Mouse (Mus musculus): Measurements from ENCODE around the gene Por. TPM values are rescaled to one million over a fixed set of nuclear protein-coding genes. Genes with fewer than 3 reads are reported as not detected.

Por gene
- polyA plus RNA-seq, 1 experiment from 2014 or later, result 102 TPM

DNA sequence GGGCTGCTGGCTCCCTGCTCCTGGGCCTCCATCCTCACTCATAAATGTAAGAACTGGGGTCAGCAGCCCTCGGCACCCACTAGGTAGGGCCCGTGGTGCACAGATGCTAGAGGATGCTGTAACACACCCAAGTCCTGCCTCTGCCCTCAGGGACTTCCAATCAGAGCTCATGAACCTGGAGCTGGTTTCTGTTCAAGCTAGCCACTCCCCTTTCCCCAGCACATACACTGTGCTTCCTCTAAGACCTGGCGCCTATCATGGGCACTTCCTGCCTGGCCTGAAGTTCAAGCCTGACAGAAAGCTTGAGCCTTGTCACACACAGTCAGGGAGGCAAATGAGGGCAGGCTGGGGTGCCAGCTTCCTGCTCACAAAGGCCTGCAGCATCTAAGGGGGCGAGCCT, 63.2 kb downstream of the Por start:
- Histone ChIP-seq H3K4me2 (no peak overlapping the region), H3K4me3 (no peak overlapping the region), H3K36me3 (ENCODE audit: poor library complexity, severe bottlenecking) (peaks cover 99% of the 10 kb centered on the region), H3K9me3 (replicated peaks) (no peaks in the 10 kb centered on the region), H3K27me3 (no peaks in the 10 kb centered on the region), H3K9ac (no peak overlapping the region), H3K27ac (no peak overlapping the region), H3K4me1 (no peaks in the 10 kb centered on the region)
- 95% methylated on average over 4 of the region's 4 CpGs for WGBS
- ATAC-seq, result no peak

DNA sequence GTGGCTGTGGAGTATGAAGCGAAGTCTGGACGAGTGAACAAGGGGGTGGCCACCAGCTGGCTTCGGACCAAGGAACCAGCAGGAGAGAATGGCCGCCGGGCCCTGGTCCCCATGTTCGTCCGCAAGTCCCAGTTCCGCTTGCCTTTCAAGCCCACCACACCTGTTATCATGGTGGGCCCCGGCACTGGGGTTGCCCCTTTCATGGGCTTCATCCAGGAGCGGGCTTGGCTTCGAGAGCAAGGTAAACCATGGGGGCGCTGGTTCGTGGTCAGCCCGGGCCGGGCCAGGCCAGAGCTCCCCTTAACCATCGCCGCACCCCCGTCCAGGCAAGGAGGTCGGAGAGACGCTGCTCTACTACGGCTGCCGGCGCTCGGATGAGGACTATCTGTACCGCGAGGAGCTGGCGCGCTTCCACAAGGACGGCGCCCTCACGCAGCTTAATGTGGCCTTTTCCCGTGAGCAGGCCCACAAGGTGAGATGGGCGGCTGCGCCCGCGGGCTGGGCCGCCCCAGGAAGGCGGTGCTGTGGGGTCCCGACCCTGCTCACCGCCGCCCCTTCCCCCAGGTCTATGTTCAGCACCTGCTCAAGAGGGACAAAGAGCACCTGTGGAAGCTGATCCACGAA, 64.3 kb downstream of the Por start:
- 93% methylated on average over 41 of the region's 42 CpGs for WGBS
- Histone ChIP-seq H3K9ac (no peak overlapping the region), H3K9me3 (replicated peaks) (no peaks in the 10 kb centered on the region), H3K4me2 (no peak overlapping the region), H3K36me3 (ENCODE audit: poor library complexity, severe bottlenecking) (peaks cover 92% of the 10 kb centered on the region), H3K27ac (no peak overlapping the region), H3K4me1 (no peaks in the 10 kb centered on the region), H3K4me3 (no peak overlapping the region), H3K27me3 (no peaks in the 10 kb centered on the region)
- no peak for ATAC-seq

DNA sequence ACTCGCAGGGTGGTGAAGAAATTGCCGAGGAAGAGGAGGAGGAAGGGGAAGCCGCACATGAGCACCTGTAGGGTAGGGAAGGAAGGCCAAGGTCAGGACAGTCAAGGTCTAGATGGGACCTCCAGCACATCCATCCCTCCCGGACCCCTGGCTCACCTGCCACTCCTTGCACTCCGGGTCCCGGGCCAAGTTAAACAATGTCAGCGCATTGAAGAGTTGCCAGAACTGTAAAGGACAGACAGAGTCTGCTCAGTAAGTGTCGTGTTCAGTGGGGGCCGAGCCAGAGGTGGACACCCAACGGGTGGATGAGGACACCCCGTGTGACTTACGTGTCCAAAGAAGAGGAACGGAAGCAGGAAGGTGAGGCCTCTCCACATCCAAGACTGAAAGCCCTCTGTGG, 65.9 kb downstream of the Por start:
- no peak overlapping the region for H3K9ac ChIP-seq
- WGBS, result 93% methylated on average over 13 of the region's 13 CpGs
- no peak overlapping the region for H3K27ac ChIP-seq
- H3K4me2 ChIP-seq, result no peak overlapping the region
- H3K4me1 ChIP-seq, result no peaks in the 10 kb centered on the region
- no peak for ATAC-seq
- peaks cover 87% of the 10 kb centered on the region for H3K36me3 ChIP-seq (ENCODE audit: poor library complexity, severe bottlenecking)
- H3K27me3 ChIP-seq, result no peaks in the 10 kb centered on the region
- H3K9me3 ChIP-seq (replicated peaks), result no peaks in the 10 kb centered on the region
- H3K4me3 ChIP-seq, result no peak overlapping the region

DNA sequence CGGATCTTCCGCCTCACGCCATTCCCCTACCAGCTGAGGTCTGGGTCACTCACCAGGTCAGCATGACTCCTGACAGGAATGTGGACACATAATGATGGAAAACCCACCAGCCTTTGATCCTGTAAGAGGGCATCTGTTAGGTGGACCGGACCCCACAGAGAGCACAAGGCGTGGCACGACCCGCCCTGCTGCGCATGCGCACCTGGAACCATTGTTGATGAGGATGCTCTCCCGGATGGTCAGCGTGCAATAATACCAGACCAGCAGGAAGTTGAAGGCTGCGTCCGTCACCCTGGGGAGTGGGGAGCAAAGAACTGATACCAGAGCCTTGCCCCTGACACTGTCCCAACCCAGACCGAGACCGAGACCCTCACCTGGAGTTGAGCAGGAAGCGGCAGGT, 66.7 kb downstream of the Por start:
- Histone ChIP-seq H3K4me3 (no peak overlapping the region), H3K9ac (no peak overlapping the region), H3K27ac (no peak overlapping the region), H3K4me2 (no peak overlapping the region), H3K4me1 (no peaks in the 10 kb centered on the region), H3K9me3 (replicated peaks) (no peaks in the 10 kb centered on the region), H3K36me3 (ENCODE audit: poor library complexity, severe bottlenecking) (peaks cover 87% of the 10 kb centered on the region), H3K27me3 (no peaks in the 10 kb centered on the region)
- 94% methylated on average over 16 of the region's 16 CpGs for WGBS
- no peak for ATAC-seq

DNA sequence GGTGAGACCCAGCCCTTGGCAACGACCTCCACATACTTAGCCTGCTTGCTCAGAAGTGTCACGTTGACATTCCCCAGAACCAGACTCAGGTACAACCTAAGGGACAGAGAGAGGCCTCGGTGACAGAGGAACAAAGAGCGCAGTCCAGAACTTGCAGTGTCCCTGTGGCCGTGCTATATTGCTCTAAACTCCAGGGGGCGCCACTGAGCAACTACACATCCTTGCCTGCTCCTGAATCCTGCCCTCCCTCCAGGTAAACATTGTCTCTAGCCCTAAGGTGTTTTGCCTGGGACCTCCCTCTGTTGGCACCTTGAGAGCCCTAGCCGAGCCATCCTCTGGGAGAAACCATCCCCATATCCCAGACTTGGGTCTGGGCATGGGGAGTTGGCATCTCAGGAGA, 67.3 kb downstream of the Por start:
- H3K27me3 ChIP-seq, result no peaks in the 10 kb centered on the region
- H3K9ac ChIP-seq, result no peak overlapping the region
- WGBS, result 79% methylated on average over 7 of the region's 7 CpGs
- no peak overlapping the region for H3K27ac ChIP-seq
- ATAC-seq, result no peak
- H3K9me3 ChIP-seq (replicated peaks), result no peaks in the 10 kb centered on the region
- no peaks in the 10 kb centered on the region for H3K4me1 ChIP-seq
- no peak overlapping the region for H3K4me3 ChIP-seq
- H3K4me2 ChIP-seq, result no peak overlapping the region
- H3K36me3 ChIP-seq (ENCODE audit: poor library complexity, severe bottlenecking), result peaks cover 86% of the 10 kb centered on the region

DNA sequence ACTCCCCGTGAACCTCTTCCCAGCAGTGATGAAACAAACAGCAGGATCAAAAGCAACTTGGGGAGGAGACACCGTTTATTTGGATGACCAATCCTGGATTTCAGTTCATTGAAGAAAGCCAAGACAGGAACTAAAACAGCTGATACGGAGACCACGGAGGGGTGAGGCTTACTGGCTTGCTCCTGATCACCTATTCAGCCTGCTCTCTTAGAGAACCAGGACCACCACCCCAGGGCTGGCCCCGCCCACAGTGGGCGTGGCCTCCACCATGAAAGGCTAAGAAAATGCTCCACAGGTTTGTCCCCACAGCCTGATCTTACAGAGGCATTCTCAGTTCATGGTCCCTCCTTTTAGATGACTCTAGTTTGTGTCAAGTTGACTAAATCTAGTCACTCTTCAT, 68.4 kb downstream of the Por start:
- Histone ChIP-seq H3K27me3 (no peaks in the 10 kb centered on the region), H3K4me1 (peaks cover 9% of the 10 kb centered on the region), H3K9ac (no peak overlapping the region), H3K27ac (no peak overlapping the region), H3K36me3 (ENCODE audit: poor library complexity, severe bottlenecking) (peaks cover 75% of the 10 kb centered on the region), H3K4me3 (no peak overlapping the region), H3K9me3 (replicated peaks) (no peaks in the 10 kb centered on the region), H3K4me2 (no peak overlapping the region)
- 30% methylated on average over 6 of the region's 6 CpGs for WGBS
- no peak for ATAC-seq

DNA sequence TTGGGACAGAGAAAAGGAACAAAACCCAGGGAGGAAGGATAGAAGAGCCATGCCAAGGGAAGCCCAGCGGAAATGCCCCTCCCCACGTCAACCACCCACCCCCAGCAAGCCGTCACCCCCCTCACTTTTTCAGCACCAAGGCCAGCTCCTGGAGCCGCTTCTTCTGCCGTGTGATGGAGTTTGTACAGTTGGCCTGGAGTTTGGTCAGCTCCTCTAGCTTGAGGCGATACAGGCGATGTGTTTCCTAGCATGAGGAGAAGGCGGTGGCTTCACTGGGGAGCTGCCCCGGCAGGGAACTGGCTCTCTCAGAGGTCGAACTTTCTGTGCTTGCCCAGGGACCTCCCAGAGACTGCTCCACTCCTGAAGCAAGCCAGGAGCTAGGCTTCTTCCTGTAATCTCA, 72.3 kb downstream of the Por start:
- Histone ChIP-seq H3K9ac (no peak overlapping the region), H3K4me3 (no peak overlapping the region), H3K27me3 (no peaks in the 10 kb centered on the region), H3K9me3 (replicated peaks) (0 out of 2 replicates have a peak, but pooled peaks cover 3% of the 10 kb centered on the region), H3K4me1 (peaks cover 18% of the 10 kb centered on the region), H3K4me2 (no peak overlapping the region), H3K36me3 (ENCODE audit: poor library complexity, severe bottlenecking) (peaks cover 36% of the 10 kb centered on the region), H3K27ac (no peak overlapping the region)
- 75% methylated on average over 10 of the region's 10 CpGs for WGBS
- no peak for ATAC-seq

DNA sequence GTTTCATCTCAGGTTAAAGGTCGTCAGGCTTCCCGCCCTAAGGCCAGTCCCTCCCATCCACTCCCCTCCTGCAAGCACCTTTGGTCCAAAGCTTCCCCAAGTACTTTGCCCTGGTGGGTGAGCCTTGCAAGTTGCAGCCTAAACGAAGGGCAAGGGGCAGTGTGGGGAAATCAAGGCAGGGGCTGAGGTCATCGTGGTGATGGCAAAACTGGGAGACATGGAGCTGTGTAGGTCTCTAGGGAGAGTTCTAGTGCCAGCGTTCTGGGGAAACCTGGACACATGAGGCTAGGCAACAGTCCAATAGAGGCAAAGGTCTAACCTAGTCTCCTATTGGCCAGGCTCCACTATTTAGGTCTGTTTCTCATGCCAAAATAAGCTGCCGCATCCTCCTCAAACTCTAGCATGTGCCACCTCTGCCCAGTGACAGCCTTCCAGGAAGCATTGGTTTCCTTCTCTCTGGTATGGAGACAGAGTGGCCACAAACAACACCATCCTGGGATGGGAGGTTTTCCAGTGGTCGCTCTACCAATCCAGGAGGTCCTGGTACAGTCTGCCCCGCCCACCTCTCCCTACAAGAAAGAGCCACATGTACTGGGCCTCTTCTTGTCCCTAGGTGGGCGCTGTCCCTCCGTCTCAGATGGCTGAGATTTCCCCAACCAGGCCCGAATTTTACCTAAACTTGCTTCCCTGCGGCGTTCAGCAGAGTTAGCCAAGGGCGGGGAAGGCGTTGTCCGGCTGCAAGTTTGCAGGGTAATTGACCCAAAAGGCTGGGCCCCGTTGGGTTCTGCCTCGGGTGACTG, 73.3 kb downstream of the Por start:
- Histone ChIP-seq H3K4me2 (peak overlapping the region; percentile 96), H3K4me1 (peaks cover 18% of the 10 kb centered on the region), H3K36me3 (ENCODE audit: poor library complexity, severe bottlenecking) (peaks cover 26% of the 10 kb centered on the region), H3K4me3 (peak overlapping the region; percentile 86), H3K27ac (no peak overlapping the region), H3K9ac (peak overlapping the region; percentile 89), H3K27me3 (no peaks in the 10 kb centered on the region), H3K9me3 (replicated peaks) (peaks cover 9% of the 10 kb centered on the region; the same call in 1 of the 2 replicates)
- peak; percentile 42 for ATAC-seq
- 21% methylated on average over 18 of the region's 18 CpGs for WGBS

DNA sequence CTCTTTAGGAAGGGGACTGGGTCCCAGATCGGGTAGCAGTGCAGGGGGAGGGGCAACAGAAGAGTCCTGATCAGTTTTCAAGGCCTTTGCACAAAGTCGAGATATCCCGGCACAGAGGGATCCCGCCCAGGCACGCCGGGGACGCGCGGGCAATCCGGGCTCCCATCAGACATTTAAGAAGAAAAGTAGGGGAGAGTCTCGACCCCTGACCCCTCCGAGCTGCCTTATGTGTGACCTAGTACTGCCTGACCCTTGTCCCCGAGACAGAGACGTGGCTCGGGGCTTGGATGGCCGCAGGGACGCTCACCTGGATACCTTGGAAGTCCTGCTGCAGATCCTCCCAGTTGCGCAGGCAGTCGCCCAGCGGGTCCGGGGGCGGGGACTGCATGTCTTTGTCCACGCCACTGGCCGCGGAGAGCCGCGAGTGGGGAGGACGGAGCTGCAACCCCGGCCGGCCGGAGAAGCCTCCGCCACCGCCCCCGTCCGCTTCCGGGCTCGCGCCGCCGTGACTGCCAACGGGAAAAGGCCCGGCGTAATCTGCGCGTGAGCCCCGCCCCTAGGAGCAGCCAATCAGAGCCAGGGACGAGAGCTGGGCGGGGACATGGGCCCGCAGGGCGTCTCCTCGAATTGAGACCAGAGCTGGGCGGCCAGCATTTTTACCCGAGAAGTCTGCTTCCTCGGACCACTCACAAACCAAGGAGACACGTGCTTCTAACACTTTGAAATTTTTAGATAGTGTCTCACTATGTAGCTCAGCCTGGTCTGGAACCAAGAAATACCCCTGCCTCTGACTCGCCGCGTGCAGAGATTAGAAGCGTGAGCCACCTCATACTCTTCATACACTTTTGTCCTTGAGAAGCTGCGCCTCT, 74.1 kb downstream of the Por start, which contains the start of gene Tmem120a:
Gene Tmem120a (minus strand): TSS at position 708 of the 869 bp plus-strand sequence.
- H3K27me3 ChIP-seq, result no peaks in the 10 kb centered on the region
- peaks cover 18% of the 10 kb centered on the region for H3K4me1 ChIP-seq
- peak within 1 kb of the TSS; percentile 86 for H3K4me3 ChIP-seq
- peaks cover 9% of the 10 kb centered on the region; the same call in 1 of the 2 replicates for H3K9me3 ChIP-seq (replicated peaks)
- peak within 1 kb of the TSS; percentile 89 for H3K9ac ChIP-seq
- peak within 1 kb of the TSS; percentile 96 for H3K4me2 ChIP-seq
- H3K36me3 ChIP-seq (ENCODE audit: poor library complexity, severe bottlenecking), result peaks cover 24% of the 10 kb centered on the region
- WGBS, result under 1% methylated on average over 55 of the region's 60 CpGs
- peak; percentile 98 for ATAC-seq
- 0 out of 2 replicates have a peak within 1 kb of the TSS, but pooled peaks have one; percentile 4 for H3K27ac ChIP-seq

DNA sequence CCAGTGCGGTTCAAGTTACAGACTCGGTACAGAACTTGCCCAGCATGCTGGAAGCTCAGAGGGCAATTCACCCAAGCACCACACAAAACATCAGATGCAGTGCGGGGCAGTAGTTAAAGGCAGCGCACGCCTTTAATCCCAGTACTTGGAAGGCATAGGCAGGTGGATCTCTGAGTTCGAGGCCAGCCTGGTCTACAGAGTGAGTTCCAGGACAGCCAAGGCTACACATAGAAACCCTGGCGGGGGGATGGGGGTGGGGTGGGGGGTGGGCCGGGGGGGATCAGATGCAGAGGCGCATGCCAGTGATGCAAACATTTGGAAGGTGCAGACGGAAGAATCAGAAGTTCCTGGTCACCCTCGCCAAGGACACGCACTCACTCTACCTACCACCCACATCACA, 74.9 kb downstream of the Por start:
- Histone ChIP-seq H3K9ac (peak overlapping the region; percentile 51; the same call in 1 of the 2 replicates), H3K4me3 (peak overlapping the region; percentile 86), H3K4me2 (peak overlapping the region; percentile 96), H3K27me3 (no peaks in the 10 kb centered on the region), H3K27ac (0 out of 2 replicates have a peak overlapping the region, but pooled peaks have one; percentile 1), H3K9me3 (replicated peaks) (peaks cover 9% of the 10 kb centered on the region; the same call in 1 of the 2 replicates), H3K4me1 (peaks cover 18% of the 10 kb centered on the region), H3K36me3 (ENCODE audit: poor library complexity, severe bottlenecking) (peaks cover 18% of the 10 kb centered on the region)
- peak; percentile 7 for ATAC-seq
- WGBS, result 18% methylated on average over 12 of the region's 12 CpGs

DNA sequence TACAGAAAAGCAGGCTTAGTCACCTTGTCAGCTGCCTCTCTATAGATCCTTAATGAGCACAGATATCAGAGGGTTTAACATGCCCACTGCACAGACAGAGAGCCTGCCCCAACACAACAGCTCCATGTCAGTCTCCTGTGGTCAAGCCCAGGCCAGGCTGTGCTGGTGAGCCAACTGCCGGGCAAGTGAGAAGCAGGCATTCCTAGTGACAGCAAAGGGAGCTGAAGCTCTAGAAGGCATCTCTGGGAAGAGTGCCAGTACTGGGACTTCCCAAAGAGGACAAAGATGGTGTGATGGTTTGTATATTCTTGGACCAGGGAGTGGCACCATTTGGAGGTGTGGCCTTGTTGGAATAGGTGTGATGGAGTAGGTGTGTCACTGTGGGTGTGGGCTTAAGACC, 81.2 kb downstream of the Por start:
- H3K36me3 ChIP-seq (ENCODE audit: poor library complexity, severe bottlenecking), result no peaks in the 10 kb centered on the region
- H3K27me3 ChIP-seq, result no peaks in the 10 kb centered on the region
- no peak overlapping the region for H3K27ac ChIP-seq
- no peak overlapping the region for H3K4me2 ChIP-seq
- no peak overlapping the region for H3K4me3 ChIP-seq
- H3K9ac ChIP-seq, result no peak overlapping the region
- peaks cover 9% of the 10 kb centered on the region; the same call in 1 of the 2 replicates for H3K9me3 ChIP-seq (replicated peaks)
- no peak for ATAC-seq
- H3K4me1 ChIP-seq, result no peaks in the 10 kb centered on the region
- 90% methylated on average over 1 of the region's 1 CpGs for WGBS

DNA sequence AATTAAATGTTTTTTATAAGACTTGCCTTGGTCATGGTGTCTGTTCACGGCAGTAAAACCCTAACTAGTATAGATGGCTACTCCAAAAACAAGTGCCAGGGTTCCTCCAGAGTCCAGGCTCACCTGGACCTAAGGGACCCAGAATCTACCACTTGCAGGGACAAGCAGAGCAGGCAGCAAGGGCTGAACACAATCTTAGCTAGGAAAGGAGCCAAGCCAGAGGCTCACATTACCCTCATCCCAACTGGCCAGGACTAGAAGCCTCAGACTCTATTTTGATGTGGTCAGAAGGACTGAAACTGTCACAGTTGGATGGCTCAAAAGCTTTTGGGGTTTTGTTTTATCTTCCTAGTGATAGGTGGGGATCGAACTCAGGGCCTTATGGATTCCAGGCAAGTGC, 81.8 kb downstream of the Por start:
- H3K4me2 ChIP-seq, result no peak overlapping the region
- no peak overlapping the region for H3K4me3 ChIP-seq
- no peaks in the 10 kb centered on the region for H3K36me3 ChIP-seq (ENCODE audit: poor library complexity, severe bottlenecking)
- peaks cover 9% of the 10 kb centered on the region; the same call in 1 of the 2 replicates for H3K9me3 ChIP-seq (replicated peaks)
- no peaks in the 10 kb centered on the region for H3K4me1 ChIP-seq
- H3K27ac ChIP-seq, result no peak overlapping the region
- no peaks in the 10 kb centered on the region for H3K27me3 ChIP-seq
- no peak for ATAC-seq
- H3K9ac ChIP-seq, result no peak overlapping the region
- WGBS, result 84% methylated on average over 2 of the region's 2 CpGs
